Mouse (Mus musculus) heart, embryonic 16.5 days (tissue): ENCODE measurements at regions not wholly inside any gene's neighbourhood (a gene's known extent, or its start where the extent isn't known, plus 50 kb on each side); places are given as distances from the start of the nearest gene placed in this dataset.

Experiments
- ATAC-seq: fragments of 200-750 bp; cut with Nextera tagmentation; replicated peaks from 2 replicates; pipeline ENCODE4 v1.8.0; 2017; ENCODE audit warnings: moderate number of reproducible peaks; ENCODE audit not compliant: insufficient read depth, low FRiP score; ENCODE audit errors: extremely low read depth
- H3K27ac ChIP-seq: fragments of 300-500 bp; sonication (generic); 2 replicates; pipeline ENCODE4 v1.5.1; 2014; ENCODE audit warnings: mild to moderate bottlenecking, low read length, control low read depth, moderate library complexity
- H3K27me3 ChIP-seq: fragments of 300-500 bp; sonication (generic); 2 replicates; pipeline ENCODE4 v1.6.1; 2014; ENCODE audit warnings: low read length, mixed read lengths; ENCODE audit not compliant: control insufficient read depth, insufficient read depth
- H3K36me3 ChIP-seq: fragments of 300-500 bp; sonication (generic); 2 replicates; pipeline ENCODE4 v1.6.1; 2014; ENCODE audit not compliant: control insufficient read depth, insufficient read depth
- H3K4me1 ChIP-seq: fragments of 300-500 bp; sonication (generic); 2 replicates; pipeline ENCODE4 v1.6.1; 2014; ENCODE audit warnings: low read length, mixed read lengths; ENCODE audit not compliant: control insufficient read depth, insufficient read depth
- H3K4me2 ChIP-seq: fragments of 300-500 bp; sonication (generic); 2 replicates; pipeline ENCODE4 v1.6.1; 2014; ENCODE audit warnings: low read depth, mild to moderate bottlenecking, control low read depth, low read length
- H3K4me3 ChIP-seq: fragments of 300-500 bp; sonication (generic); 2 replicates; pipeline ENCODE4 v1.5.1; 2014; ENCODE audit warnings: mild to moderate bottlenecking, control low read depth, low read length
- H3K9ac ChIP-seq: fragments of 300-500 bp; sonication (generic); 2 replicates; pipeline ENCODE4 v1.6.1; 2014; ENCODE audit warnings: low read length, control low read depth
- H3K9me3 ChIP-seq: fragments of 300-500 bp; sonication (generic); replicated peaks from 2 replicates; pipeline ENCODE4 v1.6.1; 2016; ENCODE audit warnings: low read length; ENCODE audit not compliant: control insufficient read depth
- WGBS: fragments of 180-500 bp; shearing (Covaris S2); extraction: QIAGEN DNeasy Blood & Tissue Kit; methylation state at CpG from one replicate; pipeline ENCODE4 v1.1.7; 2014; 5-methylcytosine and 5-hydroxymethylcytosine counted together

DNA sequence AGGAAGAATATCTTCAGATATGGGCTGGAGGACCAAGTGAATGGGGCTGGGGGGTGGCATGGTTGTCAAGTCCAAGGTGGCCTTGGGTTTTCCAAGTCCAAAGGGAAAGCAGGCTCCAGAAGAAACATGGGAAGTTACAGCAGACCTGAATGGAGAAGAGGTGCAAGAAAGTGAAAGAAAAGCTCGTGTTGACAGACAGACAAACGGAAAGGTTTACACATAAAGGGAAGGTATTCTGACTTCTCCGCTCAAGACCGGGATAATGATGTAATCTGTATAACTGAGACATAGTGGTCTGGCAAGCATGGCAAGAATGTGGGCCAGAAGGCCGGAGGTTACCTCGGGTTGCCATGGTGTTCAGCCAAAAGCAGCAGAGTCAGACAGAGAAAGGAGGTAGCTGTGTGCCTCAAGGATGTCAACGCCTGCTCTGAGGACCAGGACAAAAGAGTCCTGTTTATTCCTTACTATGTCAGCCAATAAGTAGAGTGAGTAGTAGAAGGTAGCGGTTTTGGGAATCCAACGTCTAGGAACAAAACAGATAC lies 50.8 kb upstream of the Elk3 start:
- no peak overlapping the region for H3K4me2 ChIP-seq
- H3K27me3 ChIP-seq: no peaks in the 10 kb centered on the region
- no peaks in the 10 kb centered on the region for H3K4me1 ChIP-seq
- ATAC-seq: no peak
- H3K36me3 ChIP-seq: no peaks in the 10 kb centered on the region
- 64% methylated on average over 9 of the region's 9 CpGs for WGBS
- H3K9ac ChIP-seq: no peak overlapping the region
- peaks cover 5% of the 10 kb centered on the region; the same call in 1 of the 2 replicates for H3K9me3 ChIP-seq
- no peak overlapping the region for H3K27ac ChIP-seq
- H3K4me3 ChIP-seq: no peak overlapping the region

DNA sequence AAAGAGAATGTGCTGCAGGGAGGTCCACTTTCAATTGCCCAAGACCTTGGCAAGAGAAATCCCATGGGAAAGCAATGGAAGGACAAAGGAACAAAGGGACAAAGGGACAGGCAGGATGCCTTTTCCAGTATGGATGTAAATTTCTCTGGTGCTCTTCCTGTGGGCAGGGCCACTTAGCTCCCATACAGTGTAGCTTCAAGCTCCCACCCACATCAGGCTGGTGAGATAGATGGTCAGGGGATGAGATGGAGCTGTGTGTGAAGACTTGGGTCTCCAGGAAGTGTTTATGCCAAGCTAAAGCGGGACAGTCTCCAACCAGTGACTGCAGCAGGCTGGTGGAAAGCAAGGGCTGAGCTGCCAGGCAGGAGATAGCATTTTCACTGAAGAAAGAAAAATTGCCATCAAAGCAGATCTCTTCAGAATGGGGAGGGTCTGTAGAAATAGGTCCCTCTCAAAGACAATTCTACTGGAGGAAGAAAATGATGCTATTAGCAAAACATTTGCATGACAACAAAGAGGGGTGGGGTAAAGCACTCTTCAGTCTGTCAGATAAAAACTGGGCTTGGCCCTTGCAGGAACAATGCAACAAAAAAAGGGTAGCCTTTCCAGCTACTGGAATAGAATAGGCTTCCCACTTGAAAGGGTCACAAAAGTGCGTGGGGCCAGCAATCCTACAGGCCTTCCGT lies 53.3 kb upstream of the Elk3 start:
- H3K9me3 ChIP-seq: peaks cover 3% of the 10 kb centered on the region; the same call in 1 of the 2 replicates
- H3K4me3 ChIP-seq: no peak overlapping the region
- no peaks in the 10 kb centered on the region for H3K27me3 ChIP-seq
- no peaks in the 10 kb centered on the region for H3K4me1 ChIP-seq
- no peak overlapping the region for H3K9ac ChIP-seq
- no peaks in the 10 kb centered on the region for H3K36me3 ChIP-seq
- ATAC-seq: no peak
- 69% methylated on average over 3 of the region's 3 CpGs for WGBS
- H3K4me2 ChIP-seq: no peak overlapping the region
- H3K27ac ChIP-seq: no peak overlapping the region

DNA sequence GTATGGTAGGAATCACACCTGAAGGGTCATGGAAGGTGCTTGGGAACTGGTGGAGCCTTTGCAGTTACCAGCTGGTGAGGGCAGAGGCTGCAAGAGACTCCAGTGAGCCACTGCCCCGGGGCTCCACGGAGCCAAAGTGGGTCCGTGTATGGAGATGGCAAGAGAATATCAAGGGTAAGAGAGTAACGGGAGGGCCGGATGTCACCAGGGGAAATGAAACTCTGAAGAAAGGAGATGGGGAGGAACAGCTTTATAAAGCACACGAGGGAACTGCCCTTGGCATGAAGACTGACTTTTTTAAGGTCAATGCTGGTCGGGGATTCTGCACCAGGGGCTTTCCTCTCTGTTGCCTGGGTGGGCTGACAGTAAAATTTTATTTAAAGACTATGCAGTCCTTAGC lies 53.9 kb upstream of the Elk3 start:
- WGBS: 69% methylated on average over 7 of the region's 7 CpGs
- no peaks in the 10 kb centered on the region for H3K4me1 ChIP-seq
- no peak overlapping the region for H3K27ac ChIP-seq

DNA sequence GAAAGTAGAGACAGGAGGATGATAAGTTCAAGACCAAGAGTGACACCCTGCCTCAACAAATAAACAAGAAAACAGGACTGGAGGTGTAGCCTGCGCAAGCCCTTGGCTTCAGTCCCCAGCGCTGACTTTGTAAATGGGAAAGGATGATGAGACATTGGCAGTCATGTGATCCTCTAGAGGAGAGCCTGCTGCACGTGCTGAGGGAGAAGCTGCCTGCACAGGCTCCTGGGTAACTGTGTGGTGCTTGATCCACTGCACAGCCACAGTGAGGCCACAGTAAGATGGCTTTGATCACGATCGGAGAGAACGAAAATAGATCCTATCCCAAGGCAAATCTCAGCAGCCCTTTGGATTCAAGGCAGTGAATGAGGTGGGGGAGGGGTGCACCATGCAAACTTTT lies 54.4 kb upstream of the Elk3 start:
- H3K27ac ChIP-seq: no peak overlapping the region
- H3K36me3 ChIP-seq: no peaks in the 10 kb centered on the region
- no peaks in the 10 kb centered on the region for H3K4me1 ChIP-seq
- H3K4me2 ChIP-seq: no peak overlapping the region
- no peak overlapping the region for H3K4me3 ChIP-seq
- no peak for ATAC-seq
- H3K27me3 ChIP-seq: no peaks in the 10 kb centered on the region
- peaks cover 3% of the 10 kb centered on the region; the same call in 1 of the 2 replicates for H3K9me3 ChIP-seq
- 62% methylated on average over 6 of the region's 6 CpGs for WGBS
- H3K9ac ChIP-seq: no peak overlapping the region

More for the DNA sequence above, 53.9 kb upstream of the Elk3 start:
- ATAC-seq: no peak
- Histone ChIP-seq H3K4me2 (no peak overlapping the region), H3K27me3 (no peaks in the 10 kb centered on the region), H3K36me3 (no peaks in the 10 kb centered on the region), H3K9ac (no peak overlapping the region), H3K9me3 (peaks cover 3% of the 10 kb centered on the region; the same call in 1 of the 2 replicates), H3K4me3 (no peak overlapping the region)

DNA sequence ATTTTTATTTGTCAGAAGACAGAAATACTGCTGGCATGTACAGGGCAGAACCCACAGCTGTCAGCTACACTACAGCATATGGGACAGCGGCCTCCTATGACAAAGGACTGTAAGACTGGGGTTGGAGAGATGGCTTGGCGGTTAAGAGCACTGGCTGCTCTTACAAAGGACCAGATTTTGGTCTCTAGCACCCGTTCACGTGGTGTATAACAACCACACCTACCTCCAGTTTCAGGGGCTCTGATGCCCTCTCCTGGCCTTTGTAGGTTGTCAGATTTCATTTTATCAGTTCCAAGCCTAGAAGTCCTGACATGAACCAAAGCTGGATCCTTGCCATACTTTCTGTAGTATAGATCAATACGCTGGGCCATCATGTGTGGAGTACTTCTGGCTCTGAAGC lies 54.9 kb upstream of the Elk3 start:
- 87% methylated on average over 5 of the region's 5 CpGs for WGBS
- Histone ChIP-seq H3K9ac (no peak overlapping the region), H3K27ac (no peak overlapping the region), H3K4me1 (no peaks in the 10 kb centered on the region), H3K4me2 (no peak overlapping the region), H3K36me3 (no peaks in the 10 kb centered on the region), H3K4me3 (no peak overlapping the region), H3K9me3 (peaks cover 3% of the 10 kb centered on the region; the same call in 1 of the 2 replicates), H3K27me3 (no peaks in the 10 kb centered on the region)
- no peak for ATAC-seq

DNA sequence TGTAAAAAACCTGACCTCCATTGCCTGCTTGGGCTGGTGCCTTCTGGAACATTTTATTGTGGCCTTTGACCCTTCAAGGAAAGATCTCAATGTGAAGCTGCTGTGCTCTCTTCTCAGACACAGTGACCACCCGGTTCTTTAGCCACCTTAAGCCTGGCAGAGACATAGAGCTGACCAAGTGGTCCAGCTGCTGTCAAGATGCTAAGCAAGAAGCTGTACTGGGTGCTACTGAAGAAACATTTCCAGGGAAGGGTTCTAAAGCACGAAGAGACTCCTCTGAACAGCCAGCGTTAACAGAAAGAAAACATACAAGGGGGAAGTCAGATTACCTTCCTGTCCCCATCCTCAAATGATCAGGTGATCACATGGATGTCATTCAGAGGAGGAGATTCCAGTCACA lies 58.8 kb upstream of the Elk3 start:
- 54% methylated on average over 3 of the region's 3 CpGs for WGBS
- H3K36me3 ChIP-seq: no peaks in the 10 kb centered on the region
- H3K9me3 ChIP-seq: peaks cover 3% of the 10 kb centered on the region; the same call in 1 of the 2 replicates
- H3K27ac ChIP-seq: no peak overlapping the region
- no peak overlapping the region for H3K4me3 ChIP-seq
- ATAC-seq: no peak
- H3K4me2 ChIP-seq: no peak overlapping the region
- no peaks in the 10 kb centered on the region for H3K27me3 ChIP-seq
- H3K4me1 ChIP-seq: no peaks in the 10 kb centered on the region; the same call in 1 of the 2 replicates
- no peak overlapping the region for H3K9ac ChIP-seq

DNA sequence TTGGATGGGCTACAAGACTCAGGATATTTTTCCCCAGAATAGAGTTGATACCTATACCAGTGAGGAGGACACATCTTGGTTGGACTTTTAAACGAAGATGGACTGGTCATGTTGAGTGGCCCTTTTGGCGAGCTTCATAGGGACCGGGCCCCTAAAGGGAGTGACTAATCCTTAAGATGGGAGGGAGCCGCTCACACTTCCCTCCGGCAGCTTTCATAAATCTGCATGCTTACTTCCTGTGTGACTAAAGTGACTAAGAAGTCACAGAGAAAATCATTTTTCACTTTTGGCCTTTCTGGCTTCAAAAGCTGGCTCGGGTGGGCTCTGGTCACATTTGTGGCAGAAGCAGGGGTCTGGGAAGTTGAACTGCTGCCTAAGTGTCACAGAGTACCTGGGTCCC lies 59.4 kb upstream of the Elk3 start:
- 62% methylated on average over 6 of the region's 6 CpGs for WGBS
- Histone ChIP-seq H3K36me3 (no peaks in the 10 kb centered on the region), H3K4me3 (no peak overlapping the region), H3K9ac (no peak overlapping the region), H3K9me3 (peaks cover 3% of the 10 kb centered on the region; the same call in 1 of the 2 replicates), H3K4me1 (peaks cover 2% of the 10 kb centered on the region; the same call in 1 of the 2 replicates), H3K4me2 (no peak overlapping the region), H3K27ac (no peak overlapping the region), H3K27me3 (no peaks in the 10 kb centered on the region)
- no peak for ATAC-seq

DNA sequence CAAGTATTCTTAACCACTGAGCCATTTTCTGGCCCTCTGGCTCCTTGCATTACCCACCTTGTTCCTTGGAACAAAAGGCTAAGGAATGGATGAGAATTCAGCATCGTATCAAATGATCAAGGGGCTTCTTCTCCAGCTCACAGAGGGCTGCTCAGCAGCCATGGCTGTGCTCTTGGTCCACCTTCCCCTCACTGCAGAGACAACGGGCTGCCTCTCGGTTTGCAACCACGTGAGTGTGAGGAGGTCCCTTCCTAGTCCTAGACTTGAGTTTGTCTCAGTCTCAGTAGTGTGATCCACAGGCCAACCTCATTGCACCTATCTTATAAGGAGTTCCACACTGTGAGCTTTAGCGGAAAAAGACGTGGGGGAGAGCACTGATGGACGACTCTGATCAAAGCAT lies 61.3 kb upstream of the Elk3 start:
- Histone ChIP-seq H3K4me3 (no peak overlapping the region), H3K4me2 (no peak overlapping the region), H3K27ac (no peak overlapping the region), H3K4me1 (peaks cover 2% of the 10 kb centered on the region; the same call in 1 of the 2 replicates), H3K9ac (no peak overlapping the region), H3K27me3 (no peaks in the 10 kb centered on the region), H3K9me3 (no peaks in the 10 kb centered on the region), H3K36me3 (no peaks in the 10 kb centered on the region)
- no peak for ATAC-seq
- 83% methylated on average over 7 of the region's 7 CpGs for WGBS

DNA sequence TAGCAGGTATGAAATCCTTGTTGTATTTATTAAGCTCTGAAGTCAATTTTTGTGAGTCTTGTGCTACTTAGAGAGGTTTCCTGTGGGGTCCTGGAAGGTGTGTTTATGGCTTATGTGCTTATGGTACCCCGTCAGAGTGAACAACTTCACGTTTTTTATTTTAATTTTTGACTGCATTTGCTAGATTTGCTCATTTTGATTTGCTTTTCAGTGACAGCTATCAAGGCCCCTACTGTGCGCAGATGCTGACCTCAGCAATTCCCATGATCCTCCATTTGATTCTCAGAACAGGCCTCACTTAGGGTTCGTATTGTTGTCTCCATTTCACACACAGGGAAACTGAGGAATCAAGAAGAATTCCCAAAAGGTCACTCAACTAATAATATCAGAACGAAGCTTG lies 62.3 kb upstream of the Elk3 start:
- Histone ChIP-seq H3K4me3 (no peak overlapping the region), H3K9me3 (no peaks in the 10 kb centered on the region), H3K27ac (no peak overlapping the region), H3K4me1 (peaks cover 2% of the 10 kb centered on the region; the same call in 1 of the 2 replicates), H3K9ac (no peak overlapping the region), H3K36me3 (no peaks in the 10 kb centered on the region), H3K27me3 (no peaks in the 10 kb centered on the region), H3K4me2 (no peak overlapping the region)
- no peak for ATAC-seq
- WGBS: 87% methylated on average over 5 of the region's 5 CpGs
